Comparison of ENCODE assay signal across 8 mouse cellular contexts in the genomic region with DNA sequence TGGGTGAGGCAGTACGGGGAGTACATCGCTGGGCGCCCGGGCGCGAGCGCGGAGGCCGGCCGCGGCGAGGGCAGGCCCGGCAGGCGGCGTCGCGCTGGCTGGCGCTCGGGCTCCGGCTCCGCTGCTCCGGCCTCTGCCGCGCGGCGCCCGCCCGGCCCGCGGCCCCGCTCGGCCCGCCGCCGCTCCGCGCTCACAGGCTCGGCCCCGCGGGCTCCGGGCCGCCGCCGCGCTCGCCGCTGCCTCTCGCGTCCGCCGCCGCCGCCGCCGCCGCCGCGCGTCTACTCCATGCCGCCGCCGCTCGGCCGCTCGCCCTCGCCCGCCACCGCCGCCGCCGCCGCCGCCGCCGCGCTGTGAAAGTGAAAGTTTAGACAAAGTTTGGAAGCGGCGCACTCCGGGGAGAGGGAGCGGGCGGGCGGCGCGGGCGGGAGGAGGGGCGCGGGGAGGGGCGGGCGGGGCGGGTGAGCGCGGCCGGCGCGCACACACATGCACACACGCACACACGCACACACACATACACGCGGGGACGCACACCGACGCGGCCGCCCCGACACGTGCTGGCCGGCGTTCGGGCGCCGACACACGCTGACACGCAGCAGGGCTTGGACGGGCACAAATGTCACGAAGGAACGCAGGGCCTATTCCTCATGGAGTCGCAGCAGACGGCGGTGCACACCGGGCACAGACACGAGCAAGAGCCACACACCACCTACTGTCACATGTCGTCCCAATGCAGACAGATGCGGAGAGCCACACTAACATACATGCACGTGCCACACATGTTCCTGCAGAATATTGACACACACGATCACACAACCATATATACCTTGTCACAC. TPM values are rescaled to one million over a fixed set of nuclear protein-coding genes. Genes with fewer than 3 reads are reported as not detected.
DNase-seq lines count a peak whose midpoint lies in the region; ATAC-seq and TF ChIP-seq lines count a peak whose summit lies in the region.

A gene (minus strand): TSS at position 346 of the 833 bp plus-strand sequence.

- H3K27me3 ChIP-seq in forebrain, embryonic 13.5 days, result peaks cover 88% of the 10 kb centered on the region
- no peaks in the 10 kb centered on the region for H3K27me3 ChIP-seq in lung, embryonic 15.5 days

- peaks cover 60% of the 10 kb centered on the region for H3K4me1 ChIP-seq in forebrain, embryonic 13.5 days
- H3K4me1 ChIP-seq in lung, embryonic 15.5 days, result peaks cover 42% of the 10 kb centered on the region

- WGBS in forebrain, embryonic 13.5 days, result 2% methylated on average over 38 of the region's 125 CpGs
- under 1% methylated on average over 71 of the region's 125 CpGs for WGBS in lung, embryonic 15.5 days

- peak within 1 kb of the TSS; percentile 86 for H3K27ac ChIP-seq in forebrain, embryonic 13.5 days
- H3K27ac ChIP-seq in layer of hippocampus, adult 2 months, result peak within 1 kb of the TSS; percentile 97
- H3K27ac ChIP-seq in lung, embryonic 15.5 days, result peak within 1 kb of the TSS; percentile 94

- TF ChIP-seq CTCF in layer of hippocampus, adult 2 months (conservative IDR thresholded peaks at IDR 0.05), result no peak

- H3K36me3 ChIP-seq in forebrain, embryonic 13.5 days (ENCODE audit: poor library complexity, severe bottlenecking), result 0 out of 2 replicates have a peak, but pooled peaks cover 6% of the 10 kb centered on the region
- peaks cover 5% of the 10 kb centered on the region; the same call in 1 of the 2 replicates for H3K36me3 ChIP-seq in lung, embryonic 15.5 days

- no peaks in the 10 kb centered on the region for H3K9me3 ChIP-seq in forebrain, embryonic 13.5 days (replicated peaks)
- no peaks in the 10 kb centered on the region for H3K9me3 ChIP-seq in lung, embryonic 15.5 days

- no peak; the same call in 1 of the 2 replicates for ATAC-seq in cerebellum, adult (ENCODE audit: insufficient number of reproducible peaks, low FRiP score, low TSS enrichment)
- ATAC-seq in forebrain, embryonic 13.5 days, result peak; percentile 46; the same call in 1 of the 2 replicates
- peak; percentile 50 for ATAC-seq in lung, embryonic 15.5 days (ENCODE audit: borderline replicate concordance, extremely low read depth, low FRiP score, low TSS enrichment)

- peak within 1 kb of the TSS; percentile 81 for H3K4me3 ChIP-seq in forebrain, embryonic 13.5 days
- H3K4me3 ChIP-seq in layer of hippocampus, adult 2 months, result peak within 1 kb of the TSS; percentile 82
- H3K4me3 ChIP-seq in lung, embryonic 15.5 days, result peak within 1 kb of the TSS; percentile 86

- H3K9ac ChIP-seq in forebrain, embryonic 13.5 days, result peak within 1 kb of the TSS; percentile 98
- H3K9ac ChIP-seq in lung, embryonic 15.5 days, result peak within 1 kb of the TSS; percentile 93

- H3K4me2 ChIP-seq in forebrain, embryonic 13.5 days, result peak within 1 kb of the TSS; percentile 78
- H3K4me2 ChIP-seq in lung, embryonic 15.5 days, result peak within 1 kb of the TSS; percentile 81

- peak; percentile 70 for DNase-seq in cerebellum, adult 11 months
- peak; percentile 85 to 87 for DNase-seq in adrenal gland, postnatal 36 days
- DNase-seq in heart, postnatal 4 days, result peak; percentile 80
- no peak for DNase-seq in layer of hippocampus, adult 2 months (ENCODE audit: low spot score in 2 of 2)
- peak; percentile 69 for DNase-seq in right cerebral cortex, postnatal 4 days

RNA-seq across cellular contexts. Expression of the gene that starts here (rescaled TPM):
- 100 to 1,000 TPM in 1 of 2 experiments, 10 to 100 TPM in 1; 99.9 to 108 TPM for total RNA-seq in adrenal gland, postnatal 36 days (2021)
- 127 and 145 TPM in 2 replicates for polyA plus RNA-seq in forebrain, embryonic 13.5 days (2015; fragmentation: Nextera tagmentation; extraction: Ambion mirVana)
- total RNA-seq in heart, postnatal 4 days (2021), result 100 to 1,000 TPM; 189 to 211 TPM
- 100 to 1,000 TPM; 408 to 482 TPM for total RNA-seq in layer of hippocampus, adult 2 months (2021)
- 39.2 and 42.7 TPM in 2 replicates for polyA plus RNA-seq in lung, embryonic 15.5 days (2015; fragmentation: Nextera tagmentation; extraction: Ambion mirVana)

Comparison
In these comparisons a context has a peak if more than half of its experiments do, and no peak if none do; other contexts are left out.
1. DNase-seq: peak in cerebellum, adult 11 months (single experiment), adrenal gland, postnatal 36 days (2 of 2), heart, postnatal 4 days (single experiment) and right cerebral cortex, postnatal 4 days (single experiment); none in layer of hippocampus, adult 2 months (0 of 2).
2. Peak in every context shown above with its lines, with median percentiles within 50 percentile points of each other: H3K27ac ChIP-seq and H3K4me3 ChIP-seq.